Mouse (Mus musculus): ENCODE data around the gene Pde4a. TPM values are rescaled to one million over a fixed set of nuclear protein-coding genes. Genes with fewer than 3 reads are reported as not detected.
A peak's percentile ranks its signal among the peaks of the same experiment; 100 is the strongest.

Pde4a gene
- polyA plus RNA-seq, 1 experiment from 2014 or later = 42.7 TPM

- WGBS = 48% methylated on average over 23 of the region's 23 CpGs
- H3K27me3 ChIP-seq (replicated peaks) = no peaks in the 10 kb centered on the region
- H3K4me1 ChIP-seq = peaks cover 17% of the 10 kb centered on the region
Measured at GRCm38 (mm10) chr9:21231551-21231950, 66.0 kb downstream of the Pde4a start.

GRCm38 (mm10) chr9:21232867-21233266 is 67.4 kb downstream of the Pde4a start:
- Histone ChIP-seq H3K4me2 (no peak overlapping the region), H3K9me3 (no peaks in the 10 kb centered on the region), H3K27me3 (replicated peaks) (no peaks in the 10 kb centered on the region), H3K4me1 (peaks cover 24% of the 10 kb centered on the region), H3K27ac (no peak overlapping the region), H3K4me3 (no peak overlapping the region), H3K9ac (no peak overlapping the region), H3K36me3 (replicated peaks) (peaks cover 17% of the 10 kb centered on the region; the same call in 1 of the 2 replicates)
- 94% methylated on average over 5 of the region's 5 CpGs for WGBS
- ATAC-seq (replicated peaks) = no peak

More at GRCm38 (mm10) chr9:21231551-21231950, 66.0 kb downstream of the Pde4a start:
- Histone ChIP-seq H3K4me3 (no peak overlapping the region), H3K9ac (no peak overlapping the region), H3K36me3 (replicated peaks) (peaks cover 17% of the 10 kb centered on the region; the same call in 1 of the 2 replicates), H3K4me2 (no peak overlapping the region), H3K9me3 (no peaks in the 10 kb centered on the region), H3K27ac (no peak overlapping the region)
- ATAC-seq (replicated peaks) = no peak

DNA sequence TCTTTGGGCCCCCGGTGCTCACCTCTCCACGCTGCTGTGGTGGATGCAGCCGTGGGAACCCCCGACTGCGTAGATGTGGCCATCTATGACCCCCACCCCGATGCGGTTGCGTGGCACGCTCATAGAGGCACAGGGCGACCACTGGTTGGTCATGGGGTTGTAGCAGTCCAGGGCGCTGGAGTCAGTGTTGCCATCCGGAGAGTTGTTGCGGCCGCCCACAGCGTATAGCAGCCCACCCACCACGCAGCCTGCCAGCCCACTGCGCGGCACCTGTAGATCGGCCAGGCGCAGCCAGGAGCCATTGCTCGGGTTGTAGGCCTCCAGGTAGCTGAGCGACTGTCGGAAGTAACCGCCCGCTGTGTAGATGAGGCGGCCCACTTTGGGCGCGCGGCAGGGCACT is 67.9 kb downstream of the Pde4a start:
- 90% methylated on average over 29 of the region's 29 CpGs for WGBS
- no peak for ATAC-seq (replicated peaks)
- no peak overlapping the region for H3K9ac ChIP-seq
- peaks cover 17% of the 10 kb centered on the region; the same call in 1 of the 2 replicates for H3K36me3 ChIP-seq (replicated peaks)
- H3K27me3 ChIP-seq (replicated peaks) = no peaks in the 10 kb centered on the region
- H3K4me1 ChIP-seq = peaks cover 25% of the 10 kb centered on the region
- H3K4me3 ChIP-seq = no peak overlapping the region
- no peaks in the 10 kb centered on the region for H3K9me3 ChIP-seq
- no peak overlapping the region for H3K4me2 ChIP-seq
- no peak overlapping the region for H3K27ac ChIP-seq

DNA sequence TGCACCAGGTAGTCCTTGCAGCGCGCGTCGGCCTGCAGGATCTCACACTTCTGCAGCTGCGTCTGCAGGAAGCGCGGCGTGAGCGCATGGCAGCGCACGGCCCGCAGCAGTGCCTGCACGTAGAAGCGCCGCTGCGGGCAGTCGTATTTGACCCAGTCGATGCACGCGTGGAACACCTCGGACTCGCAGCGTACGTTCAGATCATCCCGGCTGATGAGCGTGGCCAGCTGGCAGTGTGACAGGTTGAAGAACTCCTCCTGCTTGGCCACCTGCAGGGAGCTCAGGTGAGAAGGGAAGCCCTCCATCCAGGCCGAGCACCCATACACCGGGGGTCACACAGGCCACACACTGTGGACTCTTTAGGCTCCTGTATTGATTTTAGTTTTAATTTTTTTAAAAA is 68.3 kb downstream of the Pde4a start:
- peaks cover 25% of the 10 kb centered on the region for H3K4me1 ChIP-seq
- H3K27ac ChIP-seq = no peak overlapping the region
- WGBS = 84% methylated on average over 28 of the region's 28 CpGs
- no peak overlapping the region for H3K4me3 ChIP-seq
- no peaks in the 10 kb centered on the region for H3K27me3 ChIP-seq (replicated peaks)
- no peak overlapping the region for H3K9ac ChIP-seq
- H3K36me3 ChIP-seq (replicated peaks) = peaks cover 17% of the 10 kb centered on the region; the same call in 1 of the 2 replicates
- ATAC-seq (replicated peaks) = no peak
- H3K4me2 ChIP-seq = no peak overlapping the region
- H3K9me3 ChIP-seq = no peaks in the 10 kb centered on the region

DNA sequence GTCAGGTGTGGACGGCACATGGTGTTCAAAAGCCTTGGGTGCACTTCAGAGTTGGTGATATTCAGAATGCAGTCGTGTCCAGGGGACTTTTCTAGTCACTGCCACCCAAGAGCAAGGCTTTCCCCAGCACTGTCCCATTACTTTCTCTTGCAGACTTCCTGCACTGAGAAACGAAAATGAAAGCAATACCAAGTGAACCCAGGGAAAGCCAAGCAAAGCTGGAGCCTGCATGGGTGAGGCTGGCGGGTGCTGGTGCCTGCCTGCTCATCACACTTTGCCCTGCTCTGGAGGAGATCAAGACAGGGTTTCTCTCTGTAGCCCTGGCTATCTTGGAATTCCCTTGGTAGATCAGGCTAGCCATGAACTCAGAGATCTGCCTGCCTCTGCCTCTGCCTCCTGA is 69.8 kb downstream of the Pde4a start:
- peaks cover 10% of the 10 kb centered on the region; the same call in 1 of the 2 replicates for H3K36me3 ChIP-seq (replicated peaks)
- no peak overlapping the region for H3K27ac ChIP-seq
- no peaks in the 10 kb centered on the region for H3K27me3 ChIP-seq (replicated peaks)
- WGBS = 92% methylated on average over 4 of the region's 4 CpGs
- H3K4me3 ChIP-seq = no peak overlapping the region
- no peak overlapping the region for H3K9ac ChIP-seq
- H3K4me1 ChIP-seq = peaks cover 29% of the 10 kb centered on the region
- ATAC-seq (replicated peaks) = no peak
- no peaks in the 10 kb centered on the region for H3K9me3 ChIP-seq
- no peak overlapping the region for H3K4me2 ChIP-seq

GRCm38 (mm10) chr9:21236991-21237367 is 71.5 kb downstream of the Pde4a start:
- Histone ChIP-seq H3K9me3 (no peaks in the 10 kb centered on the region), H3K36me3 (replicated peaks) (peaks cover 8% of the 10 kb centered on the region; the same call in 1 of the 2 replicates), H3K27me3 (replicated peaks) (0 out of 2 replicates have a peak, but pooled peaks cover 4% of the 10 kb centered on the region), H3K4me2 (peak overlapping the region; percentile 72), H3K4me1 (peaks cover 29% of the 10 kb centered on the region), H3K4me3 (peak overlapping the region; percentile 85), H3K9ac (peak overlapping the region; percentile 98; the same call in 1 of the 2 replicates), H3K27ac (no peak overlapping the region)
- 82% methylated on average over 25 of the region's 25 CpGs for WGBS
- ATAC-seq (replicated peaks) = no peak

DNA sequence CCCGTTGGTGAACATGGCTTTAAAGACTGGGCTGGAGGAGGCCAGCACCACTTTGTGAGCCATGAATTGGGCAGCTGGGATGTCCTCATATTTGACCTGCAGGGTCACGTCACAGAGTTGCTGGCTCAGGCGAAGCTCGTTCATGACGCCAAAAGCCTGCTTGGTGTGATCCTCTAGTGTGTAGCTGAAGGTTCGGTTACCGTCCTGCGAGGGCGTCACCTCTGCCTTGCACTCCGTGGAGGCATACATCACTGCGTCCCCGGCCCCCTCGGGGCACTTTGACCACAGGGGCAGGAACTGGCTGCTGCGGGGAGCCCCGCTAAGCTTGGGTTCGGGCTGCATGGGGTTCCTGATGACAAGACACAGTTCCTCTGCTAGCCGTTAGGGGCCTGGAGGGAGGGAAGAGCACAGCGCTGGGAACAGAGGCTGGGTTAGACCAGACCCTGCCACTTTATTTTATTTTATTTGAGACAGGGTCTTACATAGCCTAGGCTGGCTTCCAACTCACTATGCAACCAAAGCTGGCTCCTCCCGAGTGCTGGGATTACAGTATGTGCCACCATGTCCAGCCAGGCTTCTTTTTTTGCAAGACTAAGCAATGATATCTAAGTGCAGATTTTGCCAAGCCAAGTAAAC is 72.0 kb downstream of the Pde4a start:
- peak; percentile 35 for ATAC-seq (replicated peaks)
- peak overlapping the region; percentile 98 for H3K9ac ChIP-seq
- H3K4me2 ChIP-seq = peak overlapping the region; percentile 72
- WGBS = 19% methylated on average over 19 of the region's 19 CpGs
- H3K9me3 ChIP-seq = no peaks in the 10 kb centered on the region
- H3K27me3 ChIP-seq (replicated peaks) = 0 out of 2 replicates have a peak, but pooled peaks cover 4% of the 10 kb centered on the region
- peak overlapping the region; percentile 87 for H3K27ac ChIP-seq
- H3K36me3 ChIP-seq (replicated peaks) = peaks cover 8% of the 10 kb centered on the region; the same call in 1 of the 2 replicates
- H3K4me1 ChIP-seq = peaks cover 29% of the 10 kb centered on the region
- H3K4me3 ChIP-seq = peak overlapping the region; percentile 85

DNA sequence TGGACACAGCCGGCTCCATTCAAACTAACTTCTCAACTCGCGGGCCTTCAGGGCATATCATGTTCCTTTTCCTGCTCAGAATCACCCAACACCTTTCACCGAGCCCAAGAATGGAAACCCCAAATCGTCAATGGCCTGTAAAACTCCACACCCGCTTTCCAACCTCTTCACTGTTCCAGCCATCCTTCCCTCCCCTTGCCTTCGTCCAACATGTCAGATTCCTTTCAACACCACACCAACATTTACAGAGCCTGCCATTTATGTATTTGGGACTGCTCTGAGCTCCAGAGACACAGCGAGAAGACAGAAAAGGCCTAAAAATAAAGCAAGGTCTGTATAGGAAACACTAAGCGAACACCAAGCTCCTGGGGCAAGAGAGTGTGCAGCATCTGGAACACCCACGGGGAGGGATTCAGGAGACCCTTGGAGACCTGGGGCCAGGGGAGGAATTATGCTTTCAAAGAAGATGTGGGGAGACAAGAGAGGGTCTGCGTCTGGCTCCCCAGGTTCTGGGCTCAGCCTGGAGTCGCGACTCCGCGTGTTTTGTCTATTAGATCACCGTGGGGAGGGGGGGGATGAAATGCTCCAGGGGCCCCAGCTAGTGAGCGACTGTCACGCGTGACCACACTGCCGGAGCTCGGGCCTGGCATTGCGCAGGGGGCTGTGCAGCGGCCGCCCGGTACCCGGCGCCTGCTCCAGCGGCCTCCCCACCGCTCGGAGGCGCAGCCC is 72.7 kb downstream of the Pde4a start:
- 2% methylated on average over 30 of the region's 31 CpGs for WGBS

DNA sequence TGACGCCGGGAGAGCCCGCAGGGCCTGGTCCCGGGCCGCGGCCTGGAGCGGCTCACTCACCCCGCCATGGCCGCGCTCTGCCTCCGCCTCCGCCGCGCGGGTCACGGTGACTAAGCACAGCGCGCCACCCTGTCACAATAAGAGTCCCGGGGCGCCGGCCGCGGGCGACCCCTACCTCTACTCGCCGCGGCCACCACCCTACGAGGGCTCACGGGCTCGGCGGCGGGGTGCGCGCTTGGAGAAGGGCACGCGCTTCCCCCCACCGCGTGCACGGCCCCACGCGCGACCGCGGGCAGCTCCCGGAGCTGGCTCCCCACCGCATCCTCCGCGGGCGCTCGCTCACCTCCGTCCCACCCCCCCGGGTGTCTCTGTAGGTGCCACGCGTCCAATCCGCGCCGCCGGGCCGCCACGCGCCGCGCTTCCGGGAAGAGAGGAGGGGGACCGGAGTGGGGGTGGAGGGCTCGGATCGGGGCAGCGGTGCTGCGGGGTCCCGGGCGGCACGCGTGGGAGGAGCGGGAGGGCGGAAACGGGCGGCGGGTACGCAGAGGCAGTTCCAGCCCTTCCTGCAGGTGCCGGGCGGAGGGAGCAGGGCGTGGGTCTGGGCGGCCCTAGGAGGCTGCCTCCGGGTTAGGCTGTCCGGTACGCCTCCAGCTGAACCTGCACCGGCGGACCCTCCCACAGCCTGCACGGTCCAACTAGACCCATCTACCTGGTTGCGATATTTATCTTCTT is 73.4 kb downstream of the Pde4a start, which contains the start of gene Keap1:
Keap1 (minus strand) TSS at position 629 of the 732 bp plus-strand sequence.
- H3K4me3 ChIP-seq = peak within 1 kb of the TSS; percentile 85
- peak; percentile 83 for ATAC-seq (replicated peaks)
- H3K9me3 ChIP-seq = no peaks in the 10 kb centered on the region
- H3K4me1 ChIP-seq = peaks cover 32% of the 10 kb centered on the region
- peak within 1 kb of the TSS; percentile 98 for H3K9ac ChIP-seq
- WGBS = under 1% methylated on average over 71 of the region's 90 CpGs
- peak within 1 kb of the TSS; percentile 87 for H3K27ac ChIP-seq
- peak within 1 kb of the TSS; percentile 72 for H3K4me2 ChIP-seq
- peaks cover 18% of the 10 kb centered on the region for H3K27me3 ChIP-seq (replicated peaks)
- H3K36me3 ChIP-seq (replicated peaks) = no peaks in the 10 kb centered on the region; the same call in 1 of the 2 replicates

More for the DNA sequence above, 72.7 kb downstream of the Pde4a start:
- Histone ChIP-seq H3K36me3 (replicated peaks) (peaks cover 7% of the 10 kb centered on the region; the same call in 1 of the 2 replicates), H3K4me2 (peak overlapping the region; percentile 72), H3K9me3 (no peaks in the 10 kb centered on the region), H3K4me1 (peaks cover 29% of the 10 kb centered on the region), H3K4me3 (peak overlapping the region; percentile 85), H3K27ac (peak overlapping the region; percentile 87), H3K27me3 (replicated peaks) (peaks cover 10% of the 10 kb centered on the region), H3K9ac (peak overlapping the region; percentile 98)
- peak; percentile 31; the same call in 1 of the 2 replicates for ATAC-seq (replicated peaks)

DNA sequence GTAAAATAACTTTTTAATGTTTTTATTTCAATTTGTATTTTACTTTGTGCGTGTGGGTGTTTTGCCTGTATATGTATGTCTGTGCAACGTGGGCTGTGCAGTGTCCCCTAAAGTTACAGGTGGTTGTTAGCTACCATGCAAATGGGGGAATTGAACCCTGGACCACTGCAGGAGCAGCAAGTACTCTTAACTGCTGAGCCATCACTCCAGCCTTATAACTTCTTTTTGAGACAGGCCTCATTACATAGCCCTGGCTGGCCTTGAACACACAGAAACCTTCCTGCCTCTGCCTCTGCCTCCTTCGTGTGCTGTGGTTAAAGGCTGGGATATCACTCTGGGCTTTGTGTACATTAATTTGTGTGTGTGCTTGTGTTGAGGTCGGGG is 73.9 kb downstream of the Pde4a start:
- peak overlapping the region; percentile 87; the same call in 1 of the 2 replicates for H3K27ac ChIP-seq
- WGBS = 27% methylated on average over 4 of the region's 4 CpGs

GRCm38 (mm10) chr9:21241343-21241742 is 75.8 kb downstream of the Pde4a start:
- H3K27me3 ChIP-seq (replicated peaks) = peaks cover 42% of the 10 kb centered on the region
- WGBS = 5% methylated on average over 11 of the region's 11 CpGs

More for the DNA sequence above, 73.9 kb downstream of the Pde4a start:
- ATAC-seq (replicated peaks) = no peak
- Histone ChIP-seq H3K4me1 (peaks cover 37% of the 10 kb centered on the region), H3K4me3 (peak overlapping the region; percentile 85), H3K36me3 (replicated peaks) (no peaks in the 10 kb centered on the region; the same call in 1 of the 2 replicates), H3K9me3 (no peaks in the 10 kb centered on the region), H3K4me2 (peak overlapping the region; percentile 72), H3K27me3 (replicated peaks) (peaks cover 23% of the 10 kb centered on the region), H3K9ac (peak overlapping the region; percentile 98)

More at GRCm38 (mm10) chr9:21241343-21241742, 75.8 kb downstream of the Pde4a start:
- Histone ChIP-seq H3K27ac (no peak overlapping the region), H3K9me3 (no peaks in the 10 kb centered on the region), H3K4me1 (peaks cover 39% of the 10 kb centered on the region), H3K4me3 (no peak overlapping the region), H3K4me2 (no peak overlapping the region), H3K9ac (no peak overlapping the region), H3K36me3 (replicated peaks) (no peaks in the 10 kb centered on the region)
- no peak for ATAC-seq (replicated peaks)

All from midbrain, embryonic 15.5 days (tissue).